Mouse (Mus musculus) stomach, embryonic 15.5 days (tissue): ENCODE measurements around the gene Wdsub1. TPM values are rescaled to one million over a fixed set of nuclear protein-coding genes. Genes with fewer than 3 reads are reported as not detected.
A peak's percentile ranks its signal among the peaks of the same experiment; 100 is the strongest.

ENCODE experiments used
- ATAC-seq: fragments of 200-750 bp; cut with Nextera tagmentation; 2 replicates; pipeline ENCODE4 v1.8.0; 2017; ENCODE audit warnings: low read depth, moderate number of reproducible peaks, moderate TSS enrichment; ENCODE audit not compliant: insufficient read depth, low FRiP score
- H3K27ac ChIP-seq: fragments of 300-500 bp; sonication (generic); 2 replicates; pipeline ENCODE4 v1.5.1; 2015; ENCODE audit warnings: mild to moderate bottlenecking, inconsistent platforms
- H3K27me3 ChIP-seq: fragments of 300-500 bp; sonication (generic); replicated peaks from 2 replicates; pipeline ENCODE4 v1.6.1; 2015; ENCODE audit warnings: inconsistent platforms
- H3K36me3 ChIP-seq: fragments of 300-500 bp; sonication (generic); 2 replicates; pipeline ENCODE4 v1.6.1; 2015; ENCODE audit warnings: inconsistent platforms
- H3K4me1 ChIP-seq: fragments of 300-500 bp; sonication (generic); 2 replicates; pipeline ENCODE4 v1.6.1; 2015; ENCODE audit warnings: inconsistent platforms
- H3K4me2 ChIP-seq: fragments of 300-500 bp; sonication (generic); 2 replicates; pipeline ENCODE4 v1.6.1; 2015; ENCODE audit warnings: mild to moderate bottlenecking, inconsistent platforms
- H3K4me3 ChIP-seq: fragments of 300-500 bp; sonication (generic); replicated peaks from 2 replicates; pipeline ENCODE4 v1.5.1; 2015; ENCODE audit warnings: inconsistent platforms
- H3K9ac ChIP-seq: fragments of 300-500 bp; sonication (generic); 2 replicates; pipeline ENCODE4 v1.6.1; 2015; ENCODE audit warnings: inconsistent platforms
- H3K9me3 ChIP-seq: fragments of 300-500 bp; sonication (generic); 2 replicates; pipeline ENCODE4 v1.6.1; 2016; ENCODE audit warnings: inconsistent platforms
- WGBS: fragments of 180-500 bp; shearing (Covaris S2); methylation state at CpG from one replicate; pipeline ENCODE4 v1.1.7; 2015; 5-methylcytosine and 5-hydroxymethylcytosine counted together
- polyA plus RNA-seq: library from polyadenylated mRNA; unstranded; fragments of >200 nt; fragmentation: Nextera tagmentation; extraction: Ambion mirVana; gene quantifications from 2 replicates; pipeline ENCODE4 v1.2.1, GENCODE M21; 2015

Wdsub1 gene
- polyA plus RNA-seq, 1 experiment from 2014 or later = 30.0 TPM

DNA sequence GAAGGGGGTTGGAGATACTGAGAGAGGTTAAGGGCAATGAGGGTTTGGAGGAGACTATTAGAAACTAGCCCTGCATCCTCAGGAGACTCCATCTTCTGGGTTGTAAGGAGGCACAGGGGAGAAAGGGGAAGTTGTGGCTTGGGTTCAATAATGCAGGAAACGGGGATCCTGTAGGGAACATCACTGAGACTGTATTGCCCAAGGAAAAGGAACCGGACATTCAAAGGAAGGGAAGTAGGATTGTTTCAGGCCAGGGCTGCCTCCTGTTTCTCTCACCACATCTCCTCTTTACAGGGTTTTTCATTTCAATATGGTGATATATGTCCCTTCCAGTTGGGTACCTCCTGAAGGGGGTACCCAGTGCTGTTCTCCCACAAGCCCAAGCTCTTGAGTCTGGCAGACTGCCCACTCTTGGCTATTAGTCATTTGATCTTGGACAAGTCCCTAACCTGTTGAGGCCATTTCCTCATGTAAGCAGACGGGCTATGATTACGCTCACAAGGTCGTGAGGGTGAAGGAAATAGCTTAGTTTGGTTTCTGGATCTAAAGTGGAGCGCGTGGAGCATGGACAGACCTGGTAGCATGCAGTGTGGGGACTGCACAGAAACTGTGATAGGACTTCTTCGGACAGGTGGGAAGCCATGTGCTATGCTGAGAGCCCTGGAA, 79.5 kb downstream of the Wdsub1 start:
- peaks cover 18% of the 10 kb centered on the region for H3K36me3 ChIP-seq
- peak; percentile 31; the same call in 1 of the 2 replicates for ATAC-seq

More for the DNA sequence above, 79.5 kb downstream of the Wdsub1 start:
- Histone ChIP-seq H3K4me1 (no peaks in the 10 kb centered on the region), H3K27ac (no peak overlapping the region), H3K27me3 (no peaks in the 10 kb centered on the region), H3K9me3 (no peaks in the 10 kb centered on the region), H3K4me2 (no peak overlapping the region), H3K4me3 (no peak overlapping the region), H3K9ac (no peak overlapping the region)
- 63% methylated on average over 8 of the region's 8 CpGs for WGBS
